Mouse (Mus musculus) kidney, embryonic 14.5 days (tissue): ENCODE measurements at regions not wholly inside any gene's neighbourhood (a gene's known extent, or its start where the extent isn't known, plus 50 kb on each side); places are given as distances from the start of the nearest gene placed in this dataset.

Experiments
- ATAC-seq: fragments of 200-750 bp; cut with Nextera tagmentation; 2 replicates; pipeline ENCODE4 v1.8.0; 2017; ENCODE audit warnings: moderate number of reproducible peaks, mild to moderate bottlenecking, moderate TSS enrichment, moderate library complexity; ENCODE audit not compliant: low FRiP score, low TSS enrichment
- H3K27ac ChIP-seq: fragments of 300-500 bp; sonication (generic); 2 replicates; pipeline ENCODE4 v1.5.1; 2014; ENCODE audit warnings: low read depth, mild to moderate bottlenecking, low read length, moderate library complexity, mixed read lengths
- H3K27me3 ChIP-seq: fragments of 300-500 bp; sonication (generic); 2 replicates; pipeline ENCODE4 v1.6.1; 2014; ENCODE audit warnings: mild to moderate bottlenecking, low read length; ENCODE audit not compliant: control insufficient read depth, insufficient read depth
- H3K36me3 ChIP-seq: fragments of 300-500 bp; sonication (generic); 2 replicates; pipeline ENCODE4 v1.6.1; 2014; ENCODE audit warnings: low read length, mixed read lengths; ENCODE audit not compliant: control insufficient read depth, insufficient read depth
- H3K4me1 ChIP-seq: fragments of 300-500 bp; sonication (generic); 2 replicates; pipeline ENCODE4 v1.6.1; 2014; ENCODE audit warnings: low read length, mixed read lengths; ENCODE audit not compliant: control insufficient read depth, insufficient read depth
- H3K4me2 ChIP-seq: fragments of 300-500 bp; sonication (generic); replicated peaks from 2 replicates; pipeline ENCODE4 v1.6.1; 2014; ENCODE audit warnings: low read depth, mild to moderate bottlenecking, low read length
- H3K4me3 ChIP-seq: fragments of 300-500 bp; sonication (generic); 2 replicates; pipeline ENCODE4 v1.5.1; 2014; ENCODE audit warnings: mild to moderate bottlenecking, low read length
- H3K9ac ChIP-seq: fragments of 300-500 bp; sonication (generic); 2 replicates; pipeline ENCODE4 v1.6.1; 2014; ENCODE audit warnings: low read depth, mild to moderate bottlenecking, low read length, moderate library complexity
- H3K9me3 ChIP-seq: fragments of 300-500 bp; sonication (generic); 2 replicates; pipeline ENCODE4 v1.6.1; 2016; ENCODE audit warnings: low read length; ENCODE audit not compliant: control insufficient read depth
- WGBS: fragments of 180-500 bp; shearing (Covaris S2); extraction: QIAGEN DNeasy Blood & Tissue Kit; methylation state at CpG from one replicate; pipeline ENCODE4 v1.1.7; 2014; 5-methylcytosine and 5-hydroxymethylcytosine counted together

GRCm38 (mm10) chr2:19744986-19745660 is 87.6 kb downstream of the Otud1 start:
- H3K4me1 ChIP-seq: no peaks in the 10 kb centered on the region
- H3K36me3 ChIP-seq: no peaks in the 10 kb centered on the region
- no peaks in the 10 kb centered on the region; the same call in 1 of the 2 replicates for H3K9me3 ChIP-seq
- H3K27me3 ChIP-seq: no peaks in the 10 kb centered on the region
- no peak for ATAC-seq
- 97% methylated on average over 2 of the region's 2 CpGs for WGBS
- no peak overlapping the region for H3K27ac ChIP-seq
- no peak overlapping the region for H3K9ac ChIP-seq
- no peak overlapping the region for H3K4me2 ChIP-seq
- H3K4me3 ChIP-seq: no peak overlapping the region

GRCm38 (mm10) chr2:19752753-19753152 is 95.2 kb downstream of the Otud1 start:
- Histone ChIP-seq H3K4me1 (no peaks in the 10 kb centered on the region), H3K4me2 (no peak overlapping the region), H3K27ac (no peak overlapping the region), H3K36me3 (no peaks in the 10 kb centered on the region), H3K4me3 (no peak overlapping the region), H3K9ac (no peak overlapping the region), H3K27me3 (no peaks in the 10 kb centered on the region), H3K9me3 (no peaks in the 10 kb centered on the region; the same call in 1 of the 2 replicates)
- WGBS: 91% methylated on average over 11 of the region's 11 CpGs
- no peak for ATAC-seq

GRCm38 (mm10) chr2:19753479-19753878 is 95.9 kb downstream of the Otud1 start:
- Histone ChIP-seq H3K4me2 (no peak overlapping the region), H3K4me3 (no peak overlapping the region), H3K9me3 (no peaks in the 10 kb centered on the region; the same call in 1 of the 2 replicates), H3K27me3 (no peaks in the 10 kb centered on the region), H3K27ac (no peak overlapping the region), H3K36me3 (no peaks in the 10 kb centered on the region), H3K9ac (no peak overlapping the region), H3K4me1 (no peaks in the 10 kb centered on the region)
- no peak for ATAC-seq

- Histone ChIP-seq H3K27me3 (no peaks in the 10 kb centered on the region), H3K9me3 (no peaks in the 10 kb centered on the region), H3K36me3 (no peaks in the 10 kb centered on the region), H3K9ac (no peak overlapping the region), H3K27ac (no peak overlapping the region), H3K4me3 (no peak overlapping the region), H3K4me1 (no peaks in the 10 kb centered on the region), H3K4me2 (no peak overlapping the region)
- WGBS: 78% methylated on average over 4 of the region's 4 CpGs
- ATAC-seq: no peak
Measured at GRCm38 (mm10) chr2:19757910-19758309, 100.4 kb downstream of the Otud1 start.

GRCm38 (mm10) chr2:19759169-19759568 is 101.6 kb downstream of the Otud1 start:
- Histone ChIP-seq H3K36me3 (no peaks in the 10 kb centered on the region), H3K9me3 (no peaks in the 10 kb centered on the region), H3K9ac (no peak overlapping the region), H3K4me3 (no peak overlapping the region), H3K4me1 (no peaks in the 10 kb centered on the region), H3K4me2 (no peak overlapping the region), H3K27me3 (no peaks in the 10 kb centered on the region), H3K27ac (no peak overlapping the region)
- 42% methylated on average over 2 of the region's 2 CpGs for whole genome bisulfite sequencing
- ATAC-seq: no peak

GRCm38 (mm10) chr2:19759577-19759976 is 102.0 kb downstream of the Otud1 start:
- H3K27ac ChIP-seq: no peak overlapping the region
- H3K4me3 ChIP-seq: no peak overlapping the region
- H3K36me3 ChIP-seq: no peaks in the 10 kb centered on the region
- H3K9ac ChIP-seq: no peak overlapping the region
- no peaks in the 10 kb centered on the region for H3K27me3 ChIP-seq
- H3K4me1 ChIP-seq: no peaks in the 10 kb centered on the region
- H3K9me3 ChIP-seq: no peaks in the 10 kb centered on the region
- H3K4me2 ChIP-seq: no peak overlapping the region
- 79% methylated on average over 4 of the region's 6 CpGs for WGBS
- ATAC-seq: no peak

GRCm38 (mm10) chr2:19762996-19763395 is 105.4 kb downstream of the Otud1 start:
- H3K4me3 ChIP-seq: no peak overlapping the region
- no peak for ATAC-seq
- no peaks in the 10 kb centered on the region for H3K27me3 ChIP-seq
- H3K9me3 ChIP-seq: no peaks in the 10 kb centered on the region
- H3K9ac ChIP-seq: no peak overlapping the region
- no peak overlapping the region for H3K27ac ChIP-seq
- H3K4me1 ChIP-seq: no peaks in the 10 kb centered on the region
- H3K36me3 ChIP-seq: no peaks in the 10 kb centered on the region
- 78% methylated on average over 3 of the region's 3 CpGs for WGBS
- H3K4me2 ChIP-seq: no peak overlapping the region

GRCm38 (mm10) chr2:19784913-19785312 is 124.7 kb upstream of the Etl4 start:
- Histone ChIP-seq H3K4me1 (no peaks in the 10 kb centered on the region), H3K9ac (no peak overlapping the region), H3K4me3 (no peak overlapping the region), H3K36me3 (no peaks in the 10 kb centered on the region), H3K27me3 (no peaks in the 10 kb centered on the region), H3K4me2 (no peak overlapping the region), H3K9me3 (no peaks in the 10 kb centered on the region), H3K27ac (no peak overlapping the region)
- no peak for ATAC-seq
- 72% methylated on average over 2 of the region's 2 CpGs for WGBS

GRCm38 (mm10) chr2:19785663-19786260 is 123.8 kb upstream of the Etl4 start:
- H3K9ac ChIP-seq: no peak overlapping the region
- no peak overlapping the region for H3K4me3 ChIP-seq
- H3K27me3 ChIP-seq: no peaks in the 10 kb centered on the region
- no peak overlapping the region for H3K27ac ChIP-seq
- ATAC-seq: no peak
- no peak overlapping the region for H3K4me2 ChIP-seq
- H3K36me3 ChIP-seq: no peaks in the 10 kb centered on the region
- no peaks in the 10 kb centered on the region for H3K4me1 ChIP-seq
- no peaks in the 10 kb centered on the region for H3K9me3 ChIP-seq
- WGBS: 77% methylated on average over 6 of the region's 6 CpGs
